Mouse (Mus musculus) thymus, adult 2 months (tissue): ENCODE results near the gene Piwil4.

ENCODE experiments used
- CTCF ChIP-seq: fragments of 200-500 bp; IDR thresholded peaks from 2 replicates; pipeline ENCODE4 v1.5.1; 2012; ENCODE audit warnings: mild to moderate bottlenecking, control low read depth, low read length, moderate library complexity, borderline replicate concordance; ENCODE audit not compliant: control insufficient read depth, poor library complexity, insufficient read depth; ENCODE audit errors: extremely low read depth
- POLR2A ChIP-seq: fragments of 200-500 bp; IDR thresholded peaks from 2 replicates; pipeline ENCODE4 v1.6.1; 2012; ENCODE audit warnings: mild to moderate bottlenecking, low read length, control low read depth, moderate library complexity; ENCODE audit not compliant: control insufficient read depth, poor library complexity, insufficient read depth; ENCODE audit errors: extremely low read depth

GRCm38 (mm10) chr9:14726629-14727028, 13.9 kb downstream of the Piwil4 start:
- TF ChIP-seq CTCF (no peak), POLR2A (no peak)
